Mouse (Mus musculus): Measurements from ENCODE around the gene Tmtc2.

GRCm38 (mm10) chr10:105501736-105502135 is 72.5 kb downstream of the Tmtc2 start:
- TF ChIP-seq CTCF (IDR thresholded peaks at IDR 0.05; ENCODE audit: control insufficient read depth, insufficient read depth, insufficient replicate concordance, low read depth, low read length) (no peak), POLR2A (IDR thresholded peaks at IDR 0.05; ENCODE audit: control insufficient read depth, low read depth, low read length) (no peak)
